In genomic region chr2:181458411-181459152, GRCm38 (mm10) we compare ENCODE assay signal across 8 mouse cellular contexts. TPM values are rescaled to one million over a fixed set of nuclear protein-coding genes. Genes with fewer than 3 reads are reported as not detected.
DNase-seq lines count a peak whose midpoint lies in the region; ATAC-seq lines count a peak whose summit lies in the region.

No protein-coding gene starts in this region.

- peak; percentile 11 for DNase-seq in right cerebral cortex, adult 18-20 months
- DNase-seq in right cerebral cortex, postnatal 10 days (ENCODE audit: low spot score in 2 of 2), result no peak
- peak; percentile 51 to 67 for DNase-seq in cerebellum, adult 18-20 months
- peak; percentile 37 for DNase-seq in liver, embryonic 13.5 days
- peak; percentile 22 for DNase-seq in urinary bladder, postnatal 25 days (ENCODE audit: low spot score)

- H3K4me2 ChIP-seq in forebrain, embryonic 15.5 days (replicated peaks), result peak overlapping the region; percentile 99
- peak overlapping the region; percentile 96 for H3K4me2 ChIP-seq in hindbrain, embryonic 16.5 days (ENCODE audit: low read length)
- peak overlapping the region; percentile 100 for H3K4me2 ChIP-seq in liver, embryonic 13.5 days
- H3K4me2 ChIP-seq in neural tube, embryonic 12.5 days (replicated peaks), result peak overlapping the region; percentile 94

- peaks cover 29% of the 10 kb centered on the region for H3K27me3 ChIP-seq in forebrain, embryonic 15.5 days
- H3K27me3 ChIP-seq in hindbrain, embryonic 16.5 days (replicated peaks; ENCODE audit: control insufficient read depth, insufficient read depth, low read length), result no peaks in the 10 kb centered on the region
- H3K27me3 ChIP-seq in liver, embryonic 13.5 days, result peaks cover 4% of the 10 kb centered on the region; the same call in 1 of the 2 replicates
- 0 out of 2 replicates have a peak, but pooled peaks cover 3% of the 10 kb centered on the region for H3K27me3 ChIP-seq in neural tube, embryonic 12.5 days (replicated peaks)

- H3K9me3 ChIP-seq in forebrain, embryonic 15.5 days, result no peaks in the 10 kb centered on the region
- no peaks in the 10 kb centered on the region for H3K9me3 ChIP-seq in hindbrain, embryonic 16.5 days (ENCODE audit: control insufficient read depth, low read length)
- H3K9me3 ChIP-seq in liver, embryonic 13.5 days (replicated peaks), result no peaks in the 10 kb centered on the region
- no peaks in the 10 kb centered on the region for H3K9me3 ChIP-seq in neural tube, embryonic 12.5 days

- WGBS in forebrain, embryonic 15.5 days, result under 1% methylated on average over 68 of the region's 72 CpGs
- WGBS in hindbrain, embryonic 16.5 days, result under 1% methylated on average over 71 of the region's 72 CpGs
- WGBS in liver, embryonic 13.5 days (ENCODE audit: insufficient replicate concordance), result under 1% methylated on average over 71 of the region's 72 CpGs
- under 1% methylated on average over 70 of the region's 72 CpGs for WGBS in neural tube, embryonic 12.5 days

- peak overlapping the region; percentile 95 for H3K4me3 ChIP-seq in forebrain, embryonic 15.5 days
- H3K4me3 ChIP-seq in hindbrain, embryonic 16.5 days (ENCODE audit: low read length), result peak overlapping the region; percentile 98
- H3K4me3 ChIP-seq in liver, embryonic 13.5 days (replicated peaks), result peak overlapping the region; percentile 99
- peak overlapping the region; percentile 96 for H3K4me3 ChIP-seq in neural tube, embryonic 12.5 days

- H3K9ac ChIP-seq in forebrain, embryonic 15.5 days (replicated peaks), result peak overlapping the region; percentile 75
- peak overlapping the region; percentile 94 for H3K9ac ChIP-seq in hindbrain, embryonic 16.5 days (ENCODE audit: low read depth, low read length)
- peak overlapping the region; percentile 96 for H3K9ac ChIP-seq in liver, embryonic 13.5 days
- peak overlapping the region; percentile 88 for H3K9ac ChIP-seq in neural tube, embryonic 12.5 days

- H3K36me3 ChIP-seq in forebrain, embryonic 15.5 days, result no peaks in the 10 kb centered on the region
- no peaks in the 10 kb centered on the region for H3K36me3 ChIP-seq in hindbrain, embryonic 16.5 days (ENCODE audit: control insufficient read depth, insufficient read depth, low read length)
- H3K36me3 ChIP-seq in liver, embryonic 13.5 days, result 0 out of 2 replicates have a peak, but pooled peaks cover 3% of the 10 kb centered on the region
- H3K36me3 ChIP-seq in neural tube, embryonic 12.5 days, result no peaks in the 10 kb centered on the region

- peak; percentile 33 for ATAC-seq in forebrain, embryonic 15.5 days (replicated peaks)
- ATAC-seq in hindbrain, embryonic 16.5 days, result no peak
- ATAC-seq in liver, embryonic 13.5 days (ENCODE audit: low read depth), result 0 out of 2 replicates have a peak, but pooled peaks have one; percentile 0
- peak; percentile 4; the same call in 1 of the 2 replicates for ATAC-seq in neural tube, embryonic 12.5 days (ENCODE audit: low FRiP score, low read depth)

- H3K27ac ChIP-seq in forebrain, embryonic 15.5 days (replicated peaks), result no peak overlapping the region
- H3K27ac ChIP-seq in hindbrain, embryonic 16.5 days (ENCODE audit: low read depth, low read length), result peak overlapping the region; percentile 65
- peak overlapping the region; percentile 90 for H3K27ac ChIP-seq in liver, embryonic 13.5 days
- H3K27ac ChIP-seq in neural tube, embryonic 12.5 days, result peak overlapping the region; percentile 64

- H3K4me1 ChIP-seq in forebrain, embryonic 15.5 days, result peaks cover 20% of the 10 kb centered on the region
- peaks cover 21% of the 10 kb centered on the region for H3K4me1 ChIP-seq in hindbrain, embryonic 16.5 days (ENCODE audit: control insufficient read depth, insufficient read depth, low read depth, low read length)
- peaks cover 82% of the 10 kb centered on the region for H3K4me1 ChIP-seq in liver, embryonic 13.5 days (replicated peaks)
- peaks cover 17% of the 10 kb centered on the region for H3K4me1 ChIP-seq in neural tube, embryonic 12.5 days

RNA-seq across cellular contexts. Expression of gene Zbtb46, which starts 0.6 kb away (rescaled TPM):
- polyA plus RNA-seq in forebrain, embryonic 15.5 days (2015; fragmentation: Nextera tagmentation; extraction: Ambion mirVana), result 9.5 and 10.7 TPM in 2 replicates
- 19.1 and 22.7 TPM in 2 replicates for polyA plus RNA-seq in hindbrain, embryonic 16.5 days (2015; fragmentation: Nextera tagmentation; extraction: Ambion mirVana)
- polyA plus RNA-seq in liver, embryonic 13.5 days (2015; fragmentation: Nextera tagmentation; extraction: Ambion mirVana), result 10.2 and 10.7 TPM in 2 replicates
- polyA plus RNA-seq in neural tube, embryonic 12.5 days (2016; fragmentation: Nextera tagmentation; extraction: Ambion mirVana), result 26.8 and 27.2 TPM in 2 replicates

RNA-seq across cellular contexts. Expression of gene Abhd16b, which starts 34.4 kb away (rescaled TPM):
- polyA plus RNA-seq in forebrain, embryonic 15.5 days (2015; fragmentation: Nextera tagmentation; extraction: Ambion mirVana), result not detected in 2 replicates
- 0.09 TPM in 1 of 2 replicates, not detected in the other for polyA plus RNA-seq in hindbrain, embryonic 16.5 days (2015; fragmentation: Nextera tagmentation; extraction: Ambion mirVana)
- 0.06 TPM in 2 replicates for polyA plus RNA-seq in liver, embryonic 13.5 days (2015; fragmentation: Nextera tagmentation; extraction: Ambion mirVana)
- polyA plus RNA-seq in neural tube, embryonic 12.5 days (2016; fragmentation: Nextera tagmentation; extraction: Ambion mirVana), result 0.14 TPM in 1 of 2 replicates, not detected in the other

RNA-seq across cellular contexts. Expression of gene Tpd52l2, which starts 38.4 kb away (rescaled TPM):
- 133 and 141 TPM in 2 replicates for polyA plus RNA-seq in forebrain, embryonic 15.5 days (2015; fragmentation: Nextera tagmentation; extraction: Ambion mirVana)
- 121 and 126 TPM in 2 replicates for polyA plus RNA-seq in hindbrain, embryonic 16.5 days (2015; fragmentation: Nextera tagmentation; extraction: Ambion mirVana)
- 83.0 and 87.8 TPM in 2 replicates for polyA plus RNA-seq in liver, embryonic 13.5 days (2015; fragmentation: Nextera tagmentation; extraction: Ambion mirVana)
- 127 and 130 TPM in 2 replicates for polyA plus RNA-seq in neural tube, embryonic 12.5 days (2016; fragmentation: Nextera tagmentation; extraction: Ambion mirVana)

Comparison
In these comparisons a context has a peak if more than half of its experiments do, and no peak if none do; other contexts are left out.
1. DNase-seq: peak in right cerebral cortex, adult 18-20 months (single experiment), cerebellum, adult 18-20 months (2 of 2), liver, embryonic 13.5 days (single experiment) and urinary bladder, postnatal 25 days (single experiment); none in right cerebral cortex, postnatal 10 days (0 of 2).
2. Peak in every context shown above with its lines, with median percentiles within 50 percentile points of each other: H3K4me2 ChIP-seq, H3K4me3 ChIP-seq and H3K9ac ChIP-seq.